Mouse (Mus musculus): ENCODE measurements at regions not wholly inside any gene's neighbourhood (a gene's known extent, or its start where the extent isn't known, plus 50 kb on each side); places are given as distances from the start of the nearest gene placed in this dataset.

DNA sequence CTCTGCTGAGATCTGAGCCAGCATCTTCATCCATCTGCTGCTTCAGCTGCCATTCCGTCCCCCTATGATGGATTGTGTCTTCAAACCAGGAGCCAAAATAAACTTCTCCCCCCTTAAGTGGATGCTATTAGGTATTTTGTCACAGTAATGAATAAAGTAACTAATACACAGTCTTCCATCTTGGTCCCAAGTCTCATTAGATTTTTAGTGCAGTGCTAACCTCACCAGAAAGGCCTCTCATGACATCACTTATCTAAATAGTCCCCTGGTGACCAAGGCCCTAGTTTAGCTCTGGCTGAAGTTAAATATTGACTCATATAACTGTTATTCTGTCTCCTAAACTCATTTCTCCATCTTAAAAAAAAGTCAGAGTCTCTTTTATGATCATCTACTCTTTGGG lies 658.1 kb downstream of the Ntrk3 start:
- no peaks in the 10 kb centered on the region for H3K36me3 ChIP-seq (replicated peaks; ENCODE audit: low read length)
- H3K9me3 ChIP-seq = no peaks in the 10 kb centered on the region; the same call in 1 of the 2 replicates
- no peak for TF ChIP-seq GATA1 (IDR thresholded peaks at IDR 0.05; ENCODE audit: borderline replicate concordance, low read length)
- TF ChIP-seq FLI1 (IDR thresholded peaks at IDR 0.05; ENCODE audit: low read length) = no peak
- H3K4me3 ChIP-seq (replicated peaks) = no peak overlapping the region
- H3K27me3 ChIP-seq (replicated peaks) = no peaks in the 10 kb centered on the region
- H3K4me1 ChIP-seq = no peaks in the 10 kb centered on the region

- Histone ChIP-seq H3K36me3 (replicated peaks; ENCODE audit: low read length) (no peaks in the 10 kb centered on the region), H3K4me3 (replicated peaks) (peak overlapping the region; percentile 19), H3K27me3 (replicated peaks) (no peaks in the 10 kb centered on the region), H3K9me3 (peaks cover 21% of the 10 kb centered on the region; the same call in 1 of the 2 replicates), H3K4me1 (no peaks in the 10 kb centered on the region)
- no peak for TF ChIP-seq FLI1 (IDR thresholded peaks at IDR 0.05; ENCODE audit: low read length)
- no peak for TF ChIP-seq GATA1 (IDR thresholded peaks at IDR 0.05; ENCODE audit: borderline replicate concordance, low read length)
These were observed 666.7 kb downstream of the Ntrk3 start for GRCm38 (mm10) chr7:78071131-78071530.

GRCm38 (mm10) chr7:78061631-78062030 lies 676.2 kb downstream of the Ntrk3 start:
- H3K4me3 ChIP-seq (replicated peaks) = no peak overlapping the region
- no peaks in the 10 kb centered on the region for H3K36me3 ChIP-seq (replicated peaks; ENCODE audit: low read length)
- H3K4me1 ChIP-seq = no peaks in the 10 kb centered on the region
- peaks cover 8% of the 10 kb centered on the region for H3K9me3 ChIP-seq
- H3K27me3 ChIP-seq (replicated peaks) = no peaks in the 10 kb centered on the region
- no peak for TF ChIP-seq GATA1 (IDR thresholded peaks at IDR 0.05; ENCODE audit: borderline replicate concordance, low read length)
- TF ChIP-seq FLI1 (IDR thresholded peaks at IDR 0.05; ENCODE audit: low read length) = no peak

- no peak overlapping the region for H3K4me3 ChIP-seq (replicated peaks)
- H3K36me3 ChIP-seq (replicated peaks; ENCODE audit: low read length) = no peaks in the 10 kb centered on the region
- no peaks in the 10 kb centered on the region for H3K4me1 ChIP-seq
- no peaks in the 10 kb centered on the region; the same call in 1 of the 2 replicates for H3K9me3 ChIP-seq
- TF ChIP-seq GATA1 (IDR thresholded peaks at IDR 0.05; ENCODE audit: borderline replicate concordance, low read length) (no peak), FLI1 (IDR thresholded peaks at IDR 0.05; ENCODE audit: low read length) (no peak)
- H3K27me3 ChIP-seq (replicated peaks) = no peaks in the 10 kb centered on the region
These were observed 688.2 kb downstream of the Ntrk3 start for GRCm38 (mm10) chr7:78049606-78050005.

GRCm38 (mm10) chr7:78045456-78045855 lies 692.4 kb downstream of the Ntrk3 start:
- Histone ChIP-seq H3K9me3 (peaks cover 4% of the 10 kb centered on the region; the same call in 1 of the 2 replicates), H3K27me3 (replicated peaks) (no peaks in the 10 kb centered on the region), H3K4me3 (replicated peaks) (no peak overlapping the region), H3K36me3 (replicated peaks; ENCODE audit: low read length) (no peaks in the 10 kb centered on the region), H3K4me1 (no peaks in the 10 kb centered on the region)
- no peak for TF ChIP-seq GATA1 (IDR thresholded peaks at IDR 0.05; ENCODE audit: borderline replicate concordance, low read length)
- no peak for TF ChIP-seq FLI1 (IDR thresholded peaks at IDR 0.05; ENCODE audit: low read length)

- H3K9me3 ChIP-seq = no peaks in the 10 kb centered on the region
- H3K27me3 ChIP-seq (replicated peaks) = no peaks in the 10 kb centered on the region
- TF ChIP-seq GATA1 (IDR thresholded peaks at IDR 0.05; ENCODE audit: borderline replicate concordance, low read length) = no peak
- TF ChIP-seq FLI1 (IDR thresholded peaks at IDR 0.05; ENCODE audit: low read length) = no peak
- H3K4me1 ChIP-seq = no peaks in the 10 kb centered on the region
- H3K36me3 ChIP-seq (replicated peaks; ENCODE audit: low read length) = no peaks in the 10 kb centered on the region
- H3K4me3 ChIP-seq (replicated peaks) = no peak overlapping the region
These were observed 706.8 kb downstream of the Ntrk3 start for GRCm38 (mm10) chr7:78031032-78031431.

DNA sequence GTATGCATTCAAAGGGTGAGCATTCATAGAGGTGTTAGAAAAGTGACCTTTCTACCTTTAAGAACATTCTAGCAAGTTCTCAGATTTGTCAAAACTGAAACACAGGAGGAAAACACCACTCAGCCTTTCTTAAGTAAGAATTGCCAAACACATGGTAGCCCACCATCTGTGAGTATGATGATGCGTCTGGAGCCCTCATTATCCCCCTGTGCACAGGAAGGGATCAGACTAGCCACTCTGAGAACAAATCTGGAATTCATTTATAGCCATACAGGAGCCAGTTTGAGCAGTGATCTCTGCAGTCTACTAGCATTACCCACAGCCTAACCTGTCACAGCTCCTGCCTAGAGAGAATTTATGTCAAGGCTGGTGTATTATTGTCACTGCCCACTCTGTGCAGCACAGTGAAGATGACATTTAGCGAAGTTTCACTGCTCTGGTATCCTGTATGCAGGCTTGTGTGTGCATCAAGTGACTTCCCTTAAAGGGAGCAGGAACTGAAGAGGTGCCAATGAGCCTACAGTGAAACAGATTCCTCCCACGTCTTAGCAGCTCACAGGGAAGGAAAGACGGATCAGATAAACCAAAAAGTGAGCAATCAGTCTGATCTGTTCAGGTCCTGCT lies 710.7 kb downstream of the Ntrk3 start:
- Histone ChIP-seq H3K9me3 (no peaks in the 10 kb centered on the region), H3K27me3 (replicated peaks) (no peaks in the 10 kb centered on the region), H3K4me3 (replicated peaks) (no peak overlapping the region), H3K4me1 (no peaks in the 10 kb centered on the region), H3K36me3 (replicated peaks; ENCODE audit: low read length) (no peaks in the 10 kb centered on the region)
- TF ChIP-seq GATA1 (IDR thresholded peaks at IDR 0.05; ENCODE audit: borderline replicate concordance, low read length) = no peak
- TF ChIP-seq FLI1 (IDR thresholded peaks at IDR 0.05; ENCODE audit: low read length) = no peak

- Histone ChIP-seq H3K4me3 (replicated peaks) (no peak overlapping the region), H3K4me1 (no peaks in the 10 kb centered on the region), H3K9me3 (no peaks in the 10 kb centered on the region), H3K27me3 (replicated peaks) (no peaks in the 10 kb centered on the region), H3K36me3 (replicated peaks; ENCODE audit: low read length) (no peaks in the 10 kb centered on the region)
- TF ChIP-seq FLI1 (IDR thresholded peaks at IDR 0.05; ENCODE audit: low read length) (no peak), GATA1 (IDR thresholded peaks at IDR 0.05; ENCODE audit: borderline replicate concordance, low read length) (no peak)
These were observed 714.2 kb downstream of the Ntrk3 start for GRCm38 (mm10) chr7:78023591-78023990.

DNA sequence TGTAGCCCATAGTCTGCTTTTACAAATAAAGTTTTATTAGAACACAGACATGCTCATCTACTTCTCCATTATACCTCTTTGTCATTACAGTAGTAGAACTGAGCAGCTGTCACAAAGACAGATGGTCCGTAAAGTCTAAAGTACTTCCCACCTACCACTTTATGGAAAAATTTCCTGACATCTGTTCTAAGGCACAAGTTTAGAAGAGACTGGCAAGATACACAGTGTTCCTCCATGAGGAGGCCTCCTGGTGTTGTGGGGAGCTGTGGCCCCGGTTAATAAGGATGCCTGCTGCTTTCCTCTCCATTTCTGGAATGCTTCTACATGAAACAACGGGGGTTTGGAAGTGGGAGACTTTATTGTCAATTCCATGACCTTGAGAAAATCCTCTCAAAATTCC lies 714.7 kb downstream of the Ntrk3 start:
- TF ChIP-seq GATA1 (IDR thresholded peaks at IDR 0.05; ENCODE audit: borderline replicate concordance, low read length) (no peak), FLI1 (IDR thresholded peaks at IDR 0.05; ENCODE audit: low read length) (no peak)
- Histone ChIP-seq H3K4me1 (no peaks in the 10 kb centered on the region), H3K4me3 (replicated peaks) (no peak overlapping the region), H3K9me3 (no peaks in the 10 kb centered on the region), H3K27me3 (replicated peaks) (no peaks in the 10 kb centered on the region), H3K36me3 (replicated peaks; ENCODE audit: low read length) (no peaks in the 10 kb centered on the region)

DNA sequence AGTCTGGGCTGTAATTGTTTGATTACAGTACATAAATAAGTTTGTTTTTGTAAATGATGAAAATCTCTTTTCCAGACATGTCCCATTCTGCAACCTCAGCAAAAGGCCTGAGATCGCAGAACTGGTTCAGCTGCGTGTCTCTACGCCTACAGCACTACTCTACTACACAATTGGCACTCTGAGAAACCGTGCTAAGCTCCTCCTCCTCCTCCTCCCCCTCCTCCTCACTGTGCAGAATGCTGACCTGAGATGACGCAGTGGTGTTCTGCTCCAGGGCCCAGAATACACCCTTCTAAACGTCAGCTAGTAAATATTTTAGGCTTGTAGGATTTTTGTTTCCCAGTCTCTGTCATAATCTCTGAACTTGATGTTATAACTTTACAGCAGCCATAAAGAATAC lies 724.2 kb downstream of the Ntrk3 start:
- H3K36me3 ChIP-seq (replicated peaks; ENCODE audit: low read length) = no peaks in the 10 kb centered on the region
- TF ChIP-seq FLI1 (IDR thresholded peaks at IDR 0.05; ENCODE audit: low read length) (no peak), GATA1 (IDR thresholded peaks at IDR 0.05; ENCODE audit: borderline replicate concordance, low read length) (no peak)

More for the DNA sequence above, 724.2 kb downstream of the Ntrk3 start:
- H3K4me3 ChIP-seq (replicated peaks) = peak overlapping the region; percentile 1
- H3K27me3 ChIP-seq (replicated peaks) = no peaks in the 10 kb centered on the region
- H3K9me3 ChIP-seq = no peaks in the 10 kb centered on the region
- no peaks in the 10 kb centered on the region for H3K4me1 ChIP-seq
